Mouse (Mus musculus) bone marrow, adult 2 months (tissue): ENCODE measurements around the gene C1qtnf6. TPM values are rescaled to one million over a fixed set of nuclear protein-coding genes. Genes with fewer than 3 reads are reported as not detected.

Experiments used
- H3K27ac ChIP-seq: fragments of 200-500 bp; 2 replicates; pipeline ENCODE4 v1.5.1; 2012; ENCODE audit warnings: low read depth, mild to moderate bottlenecking, control low read depth, inconsistent platforms, low read length; ENCODE audit not compliant: control insufficient read depth, poor library complexity, insufficient read depth
- H3K4me1 ChIP-seq: fragments of 200-500 bp; 2 replicates; pipeline ENCODE4 v1.6.1; 2011; ENCODE audit warnings: low read length; ENCODE audit not compliant: control insufficient read depth, insufficient read depth
- H3K4me3 ChIP-seq: fragments of 200-500 bp; replicated peaks from 2 replicates; pipeline ENCODE3; 2011; ENCODE audit warnings: mild to moderate bottlenecking, low read depth, low read length, control low read depth; ENCODE audit not compliant: control insufficient read depth
- CTCF ChIP-seq: fragments of 200-500 bp; IDR thresholded peaks from 2 replicates; pipeline ENCODE4 v1.5.1; 2011; ENCODE audit warnings: low read length, control low read depth; ENCODE audit not compliant: control insufficient read depth, insufficient read depth
- POLR2A ChIP-seq: fragments of 200-500 bp; IDR thresholded peaks from 2 replicates; pipeline ENCODE4 v1.6.1; 2011; ENCODE audit warnings: low read depth, mild to moderate bottlenecking, control low read depth, low read length, borderline replicate concordance; ENCODE audit not compliant: control insufficient read depth
- WGBS: fragments of 180-500 bp; shearing (Covaris S2); methylation state at CpG from one replicate; pipeline ENCODE4 v1.1.7; 2018; 5-methylcytosine and 5-hydroxymethylcytosine counted together
- polyA plus RNA-seq: library from polyadenylated mRNA; stranded (reverse); fragments of >200 nt; gene quantifications from 2 replicates; pipeline ENCODE4 v1.2.4, GENCODE M21; 2011; ENCODE audit warnings: low replicate concordance; ENCODE audit not compliant: missing spikeins, insufficient read depth, insufficient read length

Gene C1qtnf6
- polyA plus RNA-seq, 1 experiment: 2.7 TPM

DNA sequence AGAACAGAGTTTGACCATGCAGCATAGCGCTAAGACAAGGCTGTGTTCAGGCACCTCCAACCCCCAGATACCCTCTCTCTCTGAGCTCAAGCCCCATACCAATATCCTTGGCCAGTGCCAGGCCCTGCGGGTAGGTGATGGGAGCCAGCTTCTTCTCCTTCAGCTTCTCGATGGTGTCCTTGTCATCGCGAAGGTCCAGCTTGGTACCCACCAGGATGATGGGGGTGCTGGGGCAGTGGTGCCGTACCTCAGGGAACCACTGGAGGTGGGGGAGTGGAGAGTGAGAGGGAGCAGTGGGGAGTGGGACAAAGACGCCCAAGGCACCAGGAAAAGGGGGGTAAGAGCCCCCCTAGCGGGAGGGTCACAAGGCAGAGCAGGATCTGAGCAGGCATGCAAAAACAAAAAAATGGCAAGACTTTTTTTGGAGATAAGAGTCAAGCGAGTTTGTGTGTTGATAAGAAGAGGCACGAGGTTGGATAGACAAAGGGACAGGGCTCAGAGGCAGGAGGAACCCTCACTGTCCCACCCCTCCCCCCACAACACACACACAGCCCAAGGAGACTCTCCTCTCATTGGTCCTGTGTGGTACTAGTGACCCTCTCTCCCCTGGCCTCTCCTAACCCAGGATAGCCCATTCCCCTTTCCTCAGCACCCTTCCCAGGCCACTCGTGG lies 33.7 kb upstream of the C1qtnf6 start:
- 59% methylated on average over 11 of the region's 11 CpGs for WGBS
- H3K4me1 ChIP-seq: peaks cover 26% of the 10 kb centered on the region
- TF ChIP-seq CTCF (no peak), POLR2A (no peak)
- H3K27ac ChIP-seq: peak overlapping the region; percentile 89
- H3K4me3 ChIP-seq: peak overlapping the region; percentile 8

DNA sequence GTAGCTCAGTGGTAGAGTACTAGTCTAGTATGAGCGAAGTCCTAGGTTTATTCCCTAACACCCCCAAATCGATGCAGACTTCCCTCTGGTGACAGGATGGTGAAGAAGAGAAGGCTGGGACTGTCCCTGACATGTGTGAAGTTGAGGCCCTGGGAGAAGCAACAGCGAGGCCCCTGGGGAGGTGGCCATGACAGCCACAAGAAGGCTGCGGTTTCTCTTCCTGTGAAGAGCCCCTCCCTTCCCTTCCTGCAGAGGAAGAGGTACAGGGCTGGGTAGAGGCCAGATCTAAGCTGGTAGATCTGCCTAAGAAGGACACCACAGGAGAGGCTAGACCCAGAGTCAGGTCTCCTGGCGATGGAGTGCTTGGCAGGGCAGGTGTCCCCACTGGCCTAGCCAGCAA lies 32.7 kb upstream of the C1qtnf6 start:
- TF ChIP-seq POLR2A: peak; percentile 36; the same call in 1 of the 2 replicates
- TF ChIP-seq CTCF: no peak
- Histone ChIP-seq H3K4me3 (peak overlapping the region; percentile 29), H3K27ac (peak overlapping the region; percentile 89), H3K4me1 (peaks cover 25% of the 10 kb centered on the region)
- 4% methylated on average over 5 of the region's 5 CpGs for WGBS

DNA sequence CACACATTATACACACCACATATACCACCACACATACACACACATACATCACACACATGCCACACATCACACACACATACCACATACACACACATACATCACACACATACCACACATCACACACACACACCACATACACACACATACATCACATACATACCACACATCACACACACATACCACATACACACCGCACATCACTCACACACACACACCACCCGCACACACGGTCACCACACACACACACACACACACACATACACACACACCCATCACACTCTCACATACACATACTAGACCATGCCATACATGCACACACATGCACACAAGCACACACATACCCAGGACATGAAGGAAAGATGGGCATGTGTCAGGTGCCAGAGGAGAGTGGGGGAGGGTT lies 32.1 kb upstream of the C1qtnf6 start:
- TF ChIP-seq CTCF (0 out of 2 replicates have a peak, but pooled peaks have one; percentile 31), POLR2A (no peak)
- Histone ChIP-seq H3K27ac (peak overlapping the region; percentile 89; the same call in 1 of the 2 replicates), H3K4me3 (peak overlapping the region; percentile 29), H3K4me1 (peaks cover 25% of the 10 kb centered on the region)
- WGBS: 89% methylated on average over 3 of the region's 3 CpGs

DNA sequence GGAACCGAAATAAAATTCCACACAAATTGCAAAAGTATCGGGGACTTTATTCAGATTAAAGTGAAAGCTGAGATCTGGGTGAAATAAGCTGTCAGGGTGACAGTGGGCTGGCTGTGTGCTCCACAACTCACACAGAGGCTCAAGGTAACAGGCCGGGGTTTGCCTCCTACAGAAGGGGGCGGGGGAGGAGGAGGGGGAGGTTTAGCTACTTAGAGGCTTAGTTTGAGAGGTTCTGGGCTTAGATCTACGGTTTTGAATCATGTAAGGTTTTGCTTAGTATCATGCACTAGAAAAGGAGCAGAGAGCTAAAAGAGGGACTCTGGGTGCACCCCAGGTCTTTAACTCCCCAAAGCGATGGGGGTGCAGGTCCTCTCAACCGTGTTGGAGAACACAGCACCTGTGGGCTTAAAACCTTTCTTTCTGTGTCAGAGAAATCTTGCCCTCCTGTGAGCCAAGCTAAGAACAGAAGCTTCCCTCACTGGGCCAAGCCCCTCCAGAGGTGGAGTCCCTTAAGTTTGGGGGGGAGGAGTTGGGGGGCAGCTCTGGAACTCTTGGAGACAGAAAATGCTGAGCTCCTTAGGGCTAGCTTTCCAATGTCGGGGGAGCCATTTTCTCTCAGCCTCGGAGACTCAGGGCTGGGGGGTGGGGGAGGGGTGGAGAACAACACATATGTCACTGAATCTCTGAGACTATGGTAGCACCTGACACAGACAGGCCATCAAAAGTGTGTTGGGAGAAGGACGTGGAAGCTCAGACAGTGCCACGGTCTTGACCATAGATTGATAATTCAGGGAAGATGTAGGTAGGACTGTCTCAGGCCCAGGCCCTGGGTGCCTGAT lies 28.1 kb upstream of the C1qtnf6 start:
- 42% methylated on average over 11 of the region's 11 CpGs for WGBS

DNA sequence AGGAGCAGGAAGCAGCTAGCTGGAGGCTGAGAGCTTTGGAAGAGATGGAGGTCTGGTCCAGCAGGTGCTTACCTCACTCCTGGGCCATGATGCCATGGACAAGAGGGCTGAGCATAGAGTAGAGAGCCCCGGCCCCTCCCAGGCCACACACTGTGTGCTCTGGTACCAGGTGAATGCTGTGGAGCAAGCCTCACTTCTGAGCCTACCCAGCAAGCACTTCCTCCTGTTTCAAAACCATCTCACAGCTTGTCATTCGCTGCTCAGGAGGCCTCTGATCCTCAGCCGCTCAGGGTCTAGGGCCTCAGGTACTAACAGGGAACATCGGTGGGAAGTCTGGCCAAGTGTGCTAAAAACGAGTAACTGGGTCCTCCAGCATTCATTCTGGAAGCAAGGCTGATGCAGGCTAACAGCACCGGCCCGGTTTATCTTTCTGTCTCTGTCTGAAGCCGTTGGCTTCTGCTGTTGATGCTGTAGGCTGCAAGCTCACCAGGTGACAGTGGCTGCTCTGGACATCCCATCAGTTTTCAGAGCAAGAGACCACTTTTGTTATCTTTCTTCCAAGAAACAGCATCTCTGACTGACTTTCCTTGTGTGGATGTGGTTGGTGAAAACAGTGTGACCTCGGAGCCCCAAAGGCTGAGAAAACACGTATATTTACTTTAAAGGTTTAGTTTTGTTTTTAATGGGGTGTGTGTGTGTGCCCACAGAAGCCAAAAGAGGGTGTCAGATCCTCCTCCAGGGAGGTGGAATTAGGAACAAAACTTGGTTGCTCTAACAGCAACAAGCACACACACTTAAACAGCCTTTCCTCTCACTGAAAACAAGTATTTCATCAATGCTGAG lies 26.7 kb upstream of the C1qtnf6 start:
- 40% methylated on average over 10 of the region's 10 CpGs for WGBS
- Histone ChIP-seq H3K27ac (no peak overlapping the region), H3K4me3 (no peak overlapping the region), H3K4me1 (no peaks in the 10 kb centered on the region; the same call in 1 of the 2 replicates)
- TF ChIP-seq CTCF: no peak
- no peak for TF ChIP-seq POLR2A

More for the DNA sequence above, 28.1 kb upstream of the C1qtnf6 start:
- Histone ChIP-seq H3K27ac (no peak overlapping the region), H3K4me1 (peaks cover 10% of the 10 kb centered on the region), H3K4me3 (no peak overlapping the region)
- TF ChIP-seq POLR2A (no peak), CTCF (no peak)

DNA sequence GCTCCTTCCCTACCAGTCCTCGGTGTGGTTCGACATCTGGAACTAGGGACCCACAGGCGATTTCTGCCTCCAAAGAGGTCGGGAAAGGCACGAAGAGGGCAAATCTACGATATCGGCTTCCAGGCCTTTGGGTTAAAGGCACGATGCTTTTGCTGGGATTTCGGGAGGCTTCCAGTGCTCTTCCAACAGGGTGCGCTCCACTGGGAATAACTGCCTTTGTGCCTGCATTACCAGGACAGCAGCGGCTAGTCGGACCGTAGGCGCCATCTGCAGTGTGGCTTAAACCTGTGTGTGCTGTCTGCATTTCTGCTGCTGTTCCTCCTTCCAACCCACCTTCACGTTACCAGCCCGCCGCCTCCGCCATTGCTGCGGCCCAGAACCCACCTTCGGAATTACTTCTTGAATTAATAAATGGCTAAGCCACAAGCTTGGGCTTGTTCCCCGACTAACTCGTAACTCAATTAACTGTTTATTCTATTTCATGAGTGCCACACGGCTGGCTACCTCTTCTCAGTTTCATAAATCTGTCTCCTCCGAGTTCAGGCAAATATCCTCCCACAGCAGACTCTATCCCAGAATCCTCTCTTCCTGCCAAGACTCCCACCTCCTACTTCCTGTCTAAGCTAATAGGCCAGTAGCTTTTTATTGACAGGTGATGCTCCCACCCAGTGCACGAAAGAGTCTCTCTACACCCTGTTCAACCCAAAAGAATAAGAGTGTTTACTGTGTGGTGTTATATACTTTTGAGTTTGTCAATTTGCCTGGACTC lies 23.5 kb upstream of the C1qtnf6 start:
- H3K4me3 ChIP-seq: no peak overlapping the region
- 79% methylated on average over 25 of the region's 25 CpGs for WGBS
- no peak overlapping the region for H3K27ac ChIP-seq
- TF ChIP-seq POLR2A (no peak), CTCF (no peak)
- no peaks in the 10 kb centered on the region; the same call in 1 of the 2 replicates for H3K4me1 ChIP-seq

DNA sequence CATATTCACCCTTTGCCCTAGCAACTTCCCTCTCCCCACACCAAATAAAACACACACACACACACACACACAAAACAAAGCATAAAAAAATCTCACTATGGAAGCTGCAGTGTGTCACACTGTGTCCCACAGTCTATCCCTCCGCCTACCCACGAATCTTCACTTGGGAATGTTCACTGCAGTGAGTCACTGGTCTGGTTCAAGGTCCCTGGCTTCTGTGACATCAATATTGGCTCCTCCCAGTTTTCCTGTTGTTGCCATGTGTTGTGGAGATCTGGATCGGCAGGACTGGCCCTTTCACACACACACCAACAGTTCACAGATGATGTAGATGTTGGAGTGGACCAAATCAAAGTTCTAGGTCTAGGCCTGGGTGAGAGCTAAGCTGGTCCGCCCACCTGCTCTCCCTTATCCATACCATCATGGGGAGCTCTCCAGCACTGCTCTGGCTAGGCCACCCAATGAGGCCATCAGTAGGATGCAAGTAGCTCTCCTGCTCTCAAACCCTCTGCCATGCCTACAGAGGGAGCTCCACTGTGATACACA lies 18.0 kb upstream of the C1qtnf6 start:
- Histone ChIP-seq H3K27ac (no peak overlapping the region), H3K4me3 (no peak overlapping the region), H3K4me1 (no peaks in the 10 kb centered on the region; the same call in 1 of the 2 replicates)
- no peak for TF ChIP-seq POLR2A
- TF ChIP-seq CTCF: no peak
- WGBS: 75% methylated on average over 4 of the region's 4 CpGs
